Mouse (Mus musculus): ENCODE measurements around the gene Txn1. TPM values are rescaled to one million over a fixed set of nuclear protein-coding genes. Genes with fewer than 3 reads are reported as not detected.

Gene Txn1
- polyA plus RNA-seq, 1 experiment from 2014 or later = 443 TPM

- H3K4me2 ChIP-seq (ENCODE audit: low read depth, low read length) = no peak overlapping the region
- ATAC-seq (replicated peaks; ENCODE audit: insufficient number of reproducible peaks, low FRiP score, low TSS enrichment, low read depth) (no peak), DNase-seq (ENCODE audit: low spot score) (no peak)
- H3K27ac ChIP-seq (replicated peaks; ENCODE audit: low read depth, low read length) = no peak overlapping the region
- no peaks in the 10 kb centered on the region; the same call in 1 of the 2 replicates for H3K4me1 ChIP-seq (ENCODE audit: control insufficient read depth, insufficient read depth, low read length)
- no peak overlapping the region for H3K4me3 ChIP-seq (ENCODE audit: low read depth, low read length)
- H3K9ac ChIP-seq (replicated peaks; ENCODE audit: low read length) = no peak overlapping the region
- no peaks in the 10 kb centered on the region for H3K9me3 ChIP-seq (replicated peaks; ENCODE audit: control insufficient read depth, low read length)
- WGBS = 90% methylated on average over 7 of the region's 7 CpGs
- H3K27me3 ChIP-seq (ENCODE audit: control insufficient read depth, insufficient read depth, low read length) = no peaks in the 10 kb centered on the region
- peaks cover 16% of the 10 kb centered on the region for H3K36me3 ChIP-seq (replicated peaks; ENCODE audit: control insufficient read depth, insufficient read depth, low read depth, low read length)
These were observed 2.4 kb downstream of the Txn1 start for GRCm38 (mm10) chr4:57953796-57954195.

GRCm38 (mm10) chr4:57952891-57953290 lies 3.3 kb downstream of the Txn1 start:
- H3K9me3 ChIP-seq (replicated peaks; ENCODE audit: control insufficient read depth, low read length) = no peaks in the 10 kb centered on the region
- no peak overlapping the region for H3K4me2 ChIP-seq (ENCODE audit: low read depth, low read length)
- H3K27me3 ChIP-seq (ENCODE audit: control insufficient read depth, insufficient read depth, low read length) = no peaks in the 10 kb centered on the region
- peaks cover 16% of the 10 kb centered on the region for H3K36me3 ChIP-seq (replicated peaks; ENCODE audit: control insufficient read depth, insufficient read depth, low read depth, low read length)
- H3K9ac ChIP-seq (replicated peaks; ENCODE audit: low read length) = no peak overlapping the region
- H3K4me3 ChIP-seq (ENCODE audit: low read depth, low read length) = no peak overlapping the region
- WGBS = 88% methylated on average over 1 of the region's 1 CpGs
- DNase-seq (ENCODE audit: low spot score) (no peak), ATAC-seq (replicated peaks; ENCODE audit: insufficient number of reproducible peaks, low FRiP score, low TSS enrichment, low read depth) (no peak)
- no peaks in the 10 kb centered on the region; the same call in 1 of the 2 replicates for H3K4me1 ChIP-seq (ENCODE audit: control insufficient read depth, insufficient read depth, low read length)
- no peak overlapping the region for H3K27ac ChIP-seq (replicated peaks; ENCODE audit: low read depth, low read length)

GRCm38 (mm10) chr4:57952416-57952815 lies 3.8 kb downstream of the Txn1 start:
- H3K4me1 ChIP-seq (ENCODE audit: control insufficient read depth, insufficient read depth, low read length) = no peaks in the 10 kb centered on the region; the same call in 1 of the 2 replicates
- DNase-seq (ENCODE audit: low spot score) (no peak), ATAC-seq (replicated peaks; ENCODE audit: insufficient number of reproducible peaks, low FRiP score, low TSS enrichment, low read depth) (no peak)
- 95% methylated on average over 3 of the region's 3 CpGs for WGBS
- H3K9ac ChIP-seq (replicated peaks; ENCODE audit: low read length) = no peak overlapping the region
- H3K4me2 ChIP-seq (ENCODE audit: low read depth, low read length) = no peak overlapping the region
- H3K9me3 ChIP-seq (replicated peaks; ENCODE audit: control insufficient read depth, low read length) = no peaks in the 10 kb centered on the region
- H3K27ac ChIP-seq (replicated peaks; ENCODE audit: low read depth, low read length) = no peak overlapping the region
- peaks cover 16% of the 10 kb centered on the region for H3K36me3 ChIP-seq (replicated peaks; ENCODE audit: control insufficient read depth, insufficient read depth, low read depth, low read length)
- H3K4me3 ChIP-seq (ENCODE audit: low read depth, low read length) = no peak overlapping the region
- no peaks in the 10 kb centered on the region for H3K27me3 ChIP-seq (ENCODE audit: control insufficient read depth, insufficient read depth, low read length)

- H3K4me2 ChIP-seq (ENCODE audit: low read depth, low read length) = no peak overlapping the region
- DNase-seq (ENCODE audit: low spot score) (no peak), ATAC-seq (replicated peaks; ENCODE audit: insufficient number of reproducible peaks, low FRiP score, low TSS enrichment, low read depth) (no peak)
- H3K36me3 ChIP-seq (replicated peaks; ENCODE audit: control insufficient read depth, insufficient read depth, low read depth, low read length) = peaks cover 16% of the 10 kb centered on the region
- no peaks in the 10 kb centered on the region for H3K4me1 ChIP-seq (ENCODE audit: control insufficient read depth, insufficient read depth, low read length)
- no peaks in the 10 kb centered on the region for H3K9me3 ChIP-seq (replicated peaks; ENCODE audit: control insufficient read depth, low read length)
- H3K27me3 ChIP-seq (ENCODE audit: control insufficient read depth, insufficient read depth, low read length) = no peaks in the 10 kb centered on the region
- WGBS = 94% methylated on average over 6 of the region's 6 CpGs
- H3K4me3 ChIP-seq (ENCODE audit: low read depth, low read length) = no peak overlapping the region
- no peak overlapping the region for H3K27ac ChIP-seq (replicated peaks; ENCODE audit: low read depth, low read length)
- H3K9ac ChIP-seq (replicated peaks; ENCODE audit: low read length) = no peak overlapping the region
These were observed 6.3 kb downstream of the Txn1 start for GRCm38 (mm10) chr4:57949866-57950265.

- Histone ChIP-seq H3K4me1 (ENCODE audit: control insufficient read depth, insufficient read depth, low read length) (no peaks in the 10 kb centered on the region), H3K9ac (replicated peaks; ENCODE audit: low read length) (no peak overlapping the region), H3K27ac (replicated peaks; ENCODE audit: low read depth, low read length) (no peak overlapping the region), H3K27me3 (ENCODE audit: control insufficient read depth, insufficient read depth, low read length) (no peaks in the 10 kb centered on the region), H3K9me3 (replicated peaks; ENCODE audit: control insufficient read depth, low read length) (no peaks in the 10 kb centered on the region), H3K4me2 (ENCODE audit: low read depth, low read length) (no peak overlapping the region), H3K4me3 (ENCODE audit: low read depth, low read length) (no peak overlapping the region), H3K36me3 (replicated peaks; ENCODE audit: control insufficient read depth, insufficient read depth, low read depth, low read length) (peaks cover 16% of the 10 kb centered on the region)
- DNase-seq (ENCODE audit: low spot score) (no peak), ATAC-seq (replicated peaks; ENCODE audit: insufficient number of reproducible peaks, low FRiP score, low TSS enrichment, low read depth) (no peak)
- WGBS = 90% methylated on average over 4 of the region's 4 CpGs
These were observed 8.7 kb downstream of the Txn1 start for GRCm38 (mm10) chr4:57947476-57947875.

- Histone ChIP-seq H3K27ac (replicated peaks; ENCODE audit: low read depth, low read length) (no peak overlapping the region), H3K4me1 (ENCODE audit: control insufficient read depth, insufficient read depth, low read length) (no peaks in the 10 kb centered on the region), H3K9me3 (replicated peaks; ENCODE audit: control insufficient read depth, low read length) (no peaks in the 10 kb centered on the region), H3K4me2 (ENCODE audit: low read depth, low read length) (no peak overlapping the region), H3K36me3 (replicated peaks; ENCODE audit: control insufficient read depth, insufficient read depth, low read depth, low read length) (peaks cover 16% of the 10 kb centered on the region), H3K27me3 (ENCODE audit: control insufficient read depth, insufficient read depth, low read length) (no peaks in the 10 kb centered on the region), H3K4me3 (ENCODE audit: low read depth, low read length) (no peak overlapping the region), H3K9ac (replicated peaks; ENCODE audit: low read length) (no peak overlapping the region)
- no peak for DNase-seq (ENCODE audit: low spot score)
- WGBS = 85% methylated on average over 10 of the region's 10 CpGs
- ATAC-seq (replicated peaks; ENCODE audit: insufficient number of reproducible peaks, low FRiP score, low TSS enrichment, low read depth) = no peak
These were observed 9.2 kb downstream of the Txn1 start for GRCm38 (mm10) chr4:57947036-57947435.

GRCm38 (mm10) chr4:57942892-57943291 lies 13.3 kb downstream of the Txn1 start:
- Histone ChIP-seq H3K9me3 (replicated peaks; ENCODE audit: control insufficient read depth, low read length) (no peaks in the 10 kb centered on the region), H3K27ac (replicated peaks; ENCODE audit: low read depth, low read length) (no peak overlapping the region), H3K9ac (replicated peaks; ENCODE audit: low read length) (no peak overlapping the region), H3K36me3 (replicated peaks; ENCODE audit: control insufficient read depth, insufficient read depth, low read depth, low read length) (no peaks in the 10 kb centered on the region; the same call in none of the 2 replicates), H3K4me2 (ENCODE audit: low read depth, low read length) (no peak overlapping the region), H3K27me3 (ENCODE audit: control insufficient read depth, insufficient read depth, low read length) (no peaks in the 10 kb centered on the region), H3K4me3 (ENCODE audit: low read depth, low read length) (no peak overlapping the region), H3K4me1 (ENCODE audit: control insufficient read depth, insufficient read depth, low read length) (no peaks in the 10 kb centered on the region)
- ATAC-seq (replicated peaks; ENCODE audit: insufficient number of reproducible peaks, low FRiP score, low TSS enrichment, low read depth) (no peak), DNase-seq (ENCODE audit: low spot score) (no peak)
- 97% methylated on average over 2 of the region's 2 CpGs for WGBS

- no peak overlapping the region for H3K4me2 ChIP-seq (ENCODE audit: low read depth, low read length)
- ATAC-seq (replicated peaks; ENCODE audit: insufficient number of reproducible peaks, low FRiP score, low TSS enrichment, low read depth) = no peak
- H3K4me3 ChIP-seq (ENCODE audit: low read depth, low read length) = no peak overlapping the region
- no peak overlapping the region for H3K27ac ChIP-seq (replicated peaks; ENCODE audit: low read depth, low read length)
- no peaks in the 10 kb centered on the region for H3K27me3 ChIP-seq (ENCODE audit: control insufficient read depth, insufficient read depth, low read length)
- 86% methylated on average over 4 of the region's 4 CpGs for WGBS
- H3K9ac ChIP-seq (replicated peaks; ENCODE audit: low read length) = no peak overlapping the region
- H3K4me1 ChIP-seq (ENCODE audit: control insufficient read depth, insufficient read depth, low read length) = no peaks in the 10 kb centered on the region
- no peaks in the 10 kb centered on the region; the same call in none of the 2 replicates for H3K36me3 ChIP-seq (replicated peaks; ENCODE audit: control insufficient read depth, insufficient read depth, low read depth, low read length)
- H3K9me3 ChIP-seq (replicated peaks; ENCODE audit: control insufficient read depth, low read length) = no peaks in the 10 kb centered on the region
- no peak for DNase-seq (ENCODE audit: low spot score)
These were observed 15.6 kb downstream of the Txn1 start for GRCm38 (mm10) chr4:57940631-57941030.

All from embryonic facial prominence, embryonic 11.5 days (tissue).